Mouse (Mus musculus) hindbrain, embryonic 14.5 days (tissue): ENCODE measurements at regions not wholly inside any gene's neighbourhood (a gene's known extent, or its start where the extent isn't known, plus 50 kb on each side); places are given as distances from the start of the nearest gene placed in this dataset.

Experiments used
- ATAC-seq: fragments of 200-750 bp; cut with Nextera tagmentation; 2 replicates; pipeline ENCODE4 v1.8.0; 2017; ENCODE audit warnings: moderate number of reproducible peaks, mild to moderate bottlenecking, moderate TSS enrichment, moderate library complexity; ENCODE audit not compliant: low FRiP score
- DNase-seq: peaks from one replicate; pipeline ENCODE4 v3.0.0-alpha.2; 2015; ENCODE audit warnings: low spot score
- H3K27ac ChIP-seq: fragments of 300-500 bp; sonication (generic); 2 replicates; pipeline ENCODE4 v1.5.1; 2014; ENCODE audit warnings: mild to moderate bottlenecking, moderate library complexity
- H3K27me3 ChIP-seq: fragments of 300-500 bp; sonication (generic); 2 replicates; pipeline ENCODE4 v1.6.1; 2014; ENCODE audit warnings: mild to moderate bottlenecking, low read length, mixed read lengths; ENCODE audit not compliant: control insufficient read depth, insufficient read depth
- H3K36me3 ChIP-seq: fragments of 300-500 bp; sonication (generic); replicated peaks from 2 replicates; pipeline ENCODE4 v1.6.1; 2014; ENCODE audit not compliant: control insufficient read depth, insufficient read depth
- H3K4me1 ChIP-seq: fragments of 300-500 bp; sonication (generic); replicated peaks from 2 replicates; pipeline ENCODE4 v1.6.1; 2014; ENCODE audit warnings: antibody characterized with exemption, low read length, mixed read lengths; ENCODE audit not compliant: control insufficient read depth, insufficient read depth
- H3K4me2 ChIP-seq: fragments of 300-500 bp; sonication (generic); replicated peaks from 2 replicates; pipeline ENCODE4 v1.6.1; 2014; ENCODE audit warnings: mild to moderate bottlenecking, moderate library complexity
- H3K4me3 ChIP-seq: fragments of 300-500 bp; sonication (generic); replicated peaks from 2 replicates; pipeline ENCODE4 v1.5.1; 2014; ENCODE audit warnings: mild to moderate bottlenecking, low read length
- H3K9ac ChIP-seq: fragments of 300-500 bp; sonication (generic); 2 replicates; pipeline ENCODE4 v1.6.1; 2014
- H3K9me3 ChIP-seq: fragments of 300-500 bp; sonication (generic); 2 replicates; pipeline ENCODE4 v1.6.1; 2016; ENCODE audit warnings: low read length; ENCODE audit not compliant: control insufficient read depth
- WGBS: fragments of 180-500 bp; shearing (Covaris S2); extraction: QIAGEN DNeasy Blood & Tissue Kit; methylation state at CpG from one replicate; pipeline ENCODE4 v1.1.7; 2014; 5-methylcytosine and 5-hydroxymethylcytosine counted together

DNA sequence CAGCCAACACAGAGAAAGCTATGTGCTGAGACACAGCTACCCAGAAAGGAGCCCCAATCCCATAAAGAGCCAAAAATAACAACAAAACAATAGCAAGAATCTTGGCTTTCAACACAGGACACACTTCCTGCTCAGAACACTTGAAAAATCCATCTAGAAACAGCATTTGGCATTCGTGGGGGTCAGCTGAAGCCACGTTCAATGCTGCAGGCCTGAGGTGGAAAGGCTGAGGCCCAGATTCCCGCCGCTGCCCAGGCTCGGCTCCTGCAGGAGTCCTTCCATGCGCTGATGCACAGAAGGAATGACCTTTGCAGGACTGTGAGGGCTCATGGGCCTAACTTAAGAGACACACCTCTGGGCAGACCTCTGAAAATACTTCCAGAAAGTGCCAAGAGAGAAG lies 76.4 kb upstream of the Ctnnb1 start:
- H3K36me3 ChIP-seq = no peaks in the 10 kb centered on the region
- H3K27ac ChIP-seq = peak overlapping the region; percentile 10; the same call in 1 of the 2 replicates
- ATAC-seq (no peak), DNase-seq (no peak)
- no peak overlapping the region for H3K4me3 ChIP-seq
- WGBS = 67% methylated on average over 6 of the region's 6 CpGs
- no peaks in the 10 kb centered on the region for H3K27me3 ChIP-seq
- no peaks in the 10 kb centered on the region for H3K9me3 ChIP-seq
- no peak overlapping the region for H3K4me2 ChIP-seq
- 0 out of 2 replicates have a peak, but pooled peaks cover 6% of the 10 kb centered on the region for H3K4me1 ChIP-seq
- no peak overlapping the region for H3K9ac ChIP-seq

DNA sequence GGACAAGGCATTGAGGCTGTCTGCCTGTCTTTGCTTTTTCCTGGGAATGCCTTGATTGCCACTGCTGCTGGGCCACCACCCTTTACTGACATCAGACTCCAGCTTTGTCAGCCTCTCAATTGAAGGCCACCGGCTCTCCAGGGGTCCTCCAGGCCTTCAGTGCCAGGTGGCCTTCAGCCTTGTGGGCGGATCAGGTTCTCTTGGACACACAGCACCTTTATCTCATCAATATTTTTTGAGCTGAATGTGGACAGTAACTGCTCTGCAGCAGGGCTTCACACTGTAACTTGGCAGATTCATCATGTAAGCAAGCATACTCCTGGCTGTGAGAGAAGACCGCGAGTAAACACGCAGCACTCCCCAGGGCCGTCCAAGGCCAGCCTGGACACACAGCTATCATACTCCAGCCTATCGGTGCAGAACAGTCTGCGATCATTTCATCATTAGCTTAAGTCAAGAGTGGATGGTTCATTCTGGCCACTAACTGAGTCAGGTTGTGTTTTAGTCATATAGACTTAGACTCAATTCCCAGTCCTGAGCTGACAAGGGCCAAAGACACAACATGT lies 75.9 kb upstream of the Ctnnb1 start:
- DNase-seq = no peak
- Histone ChIP-seq H3K9me3 (no peaks in the 10 kb centered on the region), H3K27me3 (no peaks in the 10 kb centered on the region), H3K4me2 (no peak overlapping the region), H3K27ac (peak overlapping the region; percentile 10; the same call in 1 of the 2 replicates), H3K4me1 (0 out of 2 replicates have a peak, but pooled peaks cover 6% of the 10 kb centered on the region), H3K4me3 (no peak overlapping the region), H3K36me3 (no peaks in the 10 kb centered on the region), H3K9ac (no peak overlapping the region)
- 77% methylated on average over 8 of the region's 8 CpGs for WGBS
- ATAC-seq = no peak

DNA sequence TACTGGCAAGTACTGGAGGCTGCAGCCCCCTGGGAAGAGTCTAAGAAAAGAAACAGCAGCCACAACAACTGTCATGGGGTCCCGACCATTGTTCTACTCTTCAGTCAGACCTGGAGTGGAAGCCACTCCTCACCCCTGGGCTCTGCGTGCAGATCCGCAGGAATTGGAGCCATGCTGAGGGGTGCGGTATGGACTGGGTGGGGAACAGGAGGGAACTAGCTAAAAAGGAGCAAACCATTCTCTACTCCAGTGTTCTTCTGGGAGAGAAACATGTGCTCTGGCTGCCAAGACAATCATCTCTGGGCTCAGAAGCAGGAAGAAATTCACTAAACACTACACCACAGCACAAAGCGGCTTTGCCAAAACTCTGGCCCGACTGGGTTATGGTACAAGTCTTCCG lies 74.7 kb upstream of the Ctnnb1 start:
- Histone ChIP-seq H3K9me3 (no peaks in the 10 kb centered on the region), H3K4me3 (no peak overlapping the region), H3K9ac (no peak overlapping the region), H3K4me2 (no peak overlapping the region), H3K27ac (no peak overlapping the region), H3K27me3 (no peaks in the 10 kb centered on the region), H3K4me1 (0 out of 2 replicates have a peak, but pooled peaks cover 6% of the 10 kb centered on the region), H3K36me3 (no peaks in the 10 kb centered on the region)
- DNase-seq (no peak), ATAC-seq (no peak)
- whole genome bisulfite sequencing = 58% methylated on average over 7 of the region's 7 CpGs

DNA sequence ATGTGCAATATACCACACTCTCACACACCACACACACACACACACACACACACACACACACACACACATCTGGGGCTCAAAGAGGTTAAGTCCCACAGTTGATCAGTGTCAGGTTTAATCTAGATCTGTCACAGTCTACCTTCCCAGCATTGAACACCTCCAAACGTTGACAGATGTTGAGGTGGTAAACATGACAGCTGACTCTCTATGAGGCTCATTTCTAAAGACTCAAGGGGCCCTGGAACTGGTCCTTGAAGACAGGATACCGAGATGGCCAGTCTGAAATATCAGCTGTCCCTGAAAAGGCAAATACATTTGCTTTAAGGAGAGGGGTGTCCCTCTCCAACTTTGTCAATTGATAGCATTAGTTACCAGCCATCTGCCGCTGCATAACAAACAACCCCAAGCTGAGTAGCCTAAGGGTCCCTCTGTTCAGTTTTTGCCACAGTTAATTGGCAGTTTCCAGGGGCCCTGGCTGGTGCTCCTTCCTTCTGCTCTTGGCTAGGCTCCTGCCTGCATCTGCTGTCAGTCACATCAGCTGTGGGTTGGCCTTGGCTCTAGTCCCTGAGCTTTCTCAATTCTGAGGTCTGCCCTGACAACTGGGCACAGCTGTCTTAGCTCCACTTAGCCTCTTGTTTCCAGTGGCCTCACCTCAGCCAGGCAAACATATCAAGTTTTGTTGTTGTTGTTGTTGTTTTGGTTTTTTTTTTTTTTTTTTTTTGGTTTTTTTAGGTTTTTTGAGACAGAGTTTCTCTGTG lies 73.5 kb upstream of the Ctnnb1 start:
- H3K27ac ChIP-seq = no peak overlapping the region
- no peak overlapping the region for H3K9ac ChIP-seq
- no peaks in the 10 kb centered on the region for H3K36me3 ChIP-seq
- no peaks in the 10 kb centered on the region for H3K27me3 ChIP-seq
- H3K4me2 ChIP-seq = no peak overlapping the region
- H3K4me1 ChIP-seq = 0 out of 2 replicates have a peak, but pooled peaks cover 3% of the 10 kb centered on the region
- DNase-seq = no peak
- H3K4me3 ChIP-seq = no peak overlapping the region
- H3K9me3 ChIP-seq = no peaks in the 10 kb centered on the region
- WGBS = 39% methylated on average over 3 of the region's 3 CpGs
- peak; percentile 14; the same call in 1 of the 2 replicates for ATAC-seq

DNA sequence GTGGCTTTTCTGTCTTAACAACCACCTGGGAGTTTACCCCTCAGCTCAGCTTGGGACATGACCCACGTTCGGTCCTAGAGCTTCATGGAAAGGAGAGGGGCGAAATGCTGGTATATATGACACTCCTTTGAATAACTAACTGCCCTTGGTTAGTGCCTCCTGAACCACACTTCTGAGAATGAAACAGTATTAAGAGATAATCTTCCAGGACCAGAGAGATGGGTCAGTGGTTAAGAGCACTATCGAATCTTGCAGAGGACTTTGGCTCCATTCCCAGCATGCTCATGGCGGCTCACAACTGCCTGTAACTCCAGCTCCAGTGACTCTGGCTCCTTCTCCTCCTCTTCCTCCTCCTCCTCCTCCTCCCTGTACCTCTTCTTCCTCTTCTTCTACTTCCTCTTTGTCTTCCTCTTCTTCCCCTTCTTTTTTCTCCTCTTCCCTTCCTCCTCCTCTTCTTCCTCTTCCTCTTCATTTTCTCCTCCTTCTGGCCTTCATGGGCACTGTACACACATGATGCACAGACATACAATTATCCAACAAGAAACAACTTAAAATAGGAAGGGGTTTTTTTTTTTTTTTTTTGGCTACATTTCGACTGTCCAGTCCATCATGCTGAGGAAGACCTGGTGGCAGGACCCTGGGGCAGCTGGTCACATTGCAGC lies 71.0 kb upstream of the Ctnnb1 start:
- ATAC-seq = no peak
- Histone ChIP-seq H3K27me3 (no peaks in the 10 kb centered on the region), H3K27ac (no peak overlapping the region), H3K4me1 (peaks cover 12% of the 10 kb centered on the region), H3K4me2 (no peak overlapping the region), H3K4me3 (no peak overlapping the region), H3K9ac (no peak overlapping the region), H3K36me3 (no peaks in the 10 kb centered on the region), H3K9me3 (no peaks in the 10 kb centered on the region)
- no peak for DNase-seq
- 90% methylated on average over 6 of the region's 6 CpGs for WGBS

DNA sequence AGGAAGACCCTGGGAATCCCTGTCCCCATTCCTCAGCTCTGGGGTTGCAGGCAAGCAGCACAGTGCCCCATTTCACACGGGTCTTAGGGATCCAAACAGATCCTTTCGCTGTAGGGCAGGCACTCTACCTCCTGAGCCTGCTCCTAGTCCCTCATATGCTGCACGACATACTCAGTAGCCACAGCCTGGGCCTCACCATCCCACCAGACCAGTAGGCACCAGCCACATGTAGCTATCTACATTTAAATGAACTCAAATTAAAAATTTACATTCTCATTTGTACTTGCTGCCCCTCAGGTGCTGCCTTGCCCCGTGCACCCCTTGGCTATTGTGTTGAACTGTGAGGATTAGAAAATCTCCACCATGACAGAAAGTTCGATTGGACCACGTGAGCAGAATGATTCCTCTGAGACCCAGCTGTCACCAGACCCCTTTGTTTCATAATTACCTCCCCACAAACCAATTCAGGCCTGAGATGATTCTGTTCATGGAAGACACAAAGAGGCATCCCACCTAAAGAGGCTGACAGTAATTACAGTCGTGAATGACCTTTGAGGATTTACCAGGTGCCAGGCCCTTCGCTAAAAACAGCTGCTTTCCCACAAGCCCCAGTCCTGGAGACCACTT lies 67.9 kb upstream of the Ctnnb1 start:
- Histone ChIP-seq H3K4me2 (no peak overlapping the region), H3K4me3 (no peak overlapping the region), H3K36me3 (no peaks in the 10 kb centered on the region), H3K9me3 (no peaks in the 10 kb centered on the region), H3K9ac (no peak overlapping the region), H3K4me1 (peaks cover 10% of the 10 kb centered on the region), H3K27me3 (no peaks in the 10 kb centered on the region), H3K27ac (no peak overlapping the region)
- ATAC-seq (peak; percentile 11; the same call in 1 of the 2 replicates), DNase-seq (no peak)
- WGBS = 25% methylated on average over 8 of the region's 8 CpGs

DNA sequence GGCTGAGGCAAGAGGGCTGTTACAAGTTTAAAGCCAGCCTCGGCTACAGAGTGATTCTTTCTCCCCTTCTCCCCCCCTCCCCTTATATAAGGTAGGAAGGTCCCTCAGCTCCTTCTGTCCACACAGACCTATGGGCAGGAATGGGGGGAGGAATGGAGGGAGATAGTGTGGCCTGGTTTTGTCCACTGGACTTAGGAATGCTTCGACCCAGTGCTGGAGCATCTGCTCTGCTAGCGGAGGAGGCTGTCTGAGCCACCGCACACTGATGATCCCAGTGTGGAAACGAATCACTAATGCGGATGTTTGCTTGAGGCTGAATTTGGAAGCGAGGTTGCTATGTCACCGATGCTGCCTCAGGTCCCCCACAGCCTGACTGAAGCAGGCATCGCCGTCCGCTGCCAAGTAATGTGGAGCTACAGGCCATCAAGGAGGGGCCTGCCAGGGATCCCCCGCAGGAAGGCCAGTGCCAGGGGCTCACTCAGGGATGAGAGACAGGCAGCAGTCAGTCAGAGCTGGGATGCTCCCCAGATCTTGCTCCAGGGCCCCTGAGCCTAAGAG lies 67.1 kb upstream of the Ctnnb1 start:
- Histone ChIP-seq H3K4me3 (no peak overlapping the region), H3K36me3 (no peaks in the 10 kb centered on the region), H3K4me2 (no peak overlapping the region), H3K27me3 (no peaks in the 10 kb centered on the region), H3K4me1 (peaks cover 10% of the 10 kb centered on the region), H3K9ac (0 out of 2 replicates have a peak overlapping the region, but pooled peaks have one; percentile 18), H3K27ac (no peak overlapping the region), H3K9me3 (no peaks in the 10 kb centered on the region)
- no peak for ATAC-seq
- WGBS = 34% methylated on average over 12 of the region's 12 CpGs
- peak; percentile 55 for DNase-seq

DNA sequence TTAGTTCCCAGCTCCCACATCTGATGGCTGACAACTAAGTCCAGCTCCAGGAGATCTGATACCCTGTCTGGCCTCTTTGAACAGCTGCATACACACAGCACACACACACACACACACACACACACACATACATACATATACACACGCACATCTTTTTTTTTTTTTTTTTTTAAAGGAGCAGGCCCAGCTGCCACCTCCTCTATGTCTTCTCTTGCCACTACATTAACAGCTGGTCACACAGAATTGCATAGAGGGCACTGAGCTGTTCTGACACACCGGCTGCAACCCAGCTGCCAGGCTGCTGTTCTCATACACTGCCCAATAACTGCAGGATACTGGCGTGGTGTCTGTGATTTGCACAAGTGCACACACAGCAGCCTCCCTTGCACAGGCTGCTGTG lies 64.6 kb upstream of the Ctnnb1 start:
- H3K4me2 ChIP-seq = no peak overlapping the region
- H3K4me3 ChIP-seq = no peak overlapping the region
- no peak overlapping the region for H3K9ac ChIP-seq
- no peak for DNase-seq
- no peaks in the 10 kb centered on the region for H3K27me3 ChIP-seq
- H3K27ac ChIP-seq = no peak overlapping the region
- H3K9me3 ChIP-seq = no peaks in the 10 kb centered on the region
- no peak for ATAC-seq
- no peaks in the 10 kb centered on the region for H3K36me3 ChIP-seq
- 49% methylated on average over 3 of the region's 3 CpGs for WGBS
- peaks cover 18% of the 10 kb centered on the region for H3K4me1 ChIP-seq

DNA sequence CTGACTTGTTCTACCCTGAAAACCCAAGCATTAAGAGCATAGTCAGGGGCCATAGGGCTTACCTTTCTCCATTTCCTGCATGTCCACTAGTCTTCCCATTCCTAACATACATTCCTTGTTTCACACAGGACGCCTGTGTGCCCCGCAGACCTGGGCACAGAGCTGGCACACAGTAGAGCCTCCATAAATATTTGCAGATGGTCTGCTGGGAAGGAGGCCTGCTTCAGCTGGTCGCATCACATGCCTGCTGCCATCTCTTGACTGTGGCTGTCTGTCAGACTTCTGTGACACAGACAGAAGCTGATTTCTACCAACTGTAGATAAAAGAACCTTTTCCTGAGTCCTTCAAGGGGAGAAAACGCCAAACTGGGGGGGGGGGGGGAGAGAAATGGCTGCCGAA lies 62.8 kb upstream of the Ctnnb1 start:
- ATAC-seq (no peak), DNase-seq (no peak)
- Histone ChIP-seq H3K4me3 (no peak overlapping the region), H3K27ac (peak overlapping the region; percentile 58; the same call in 1 of the 2 replicates), H3K9ac (no peak overlapping the region), H3K9me3 (no peaks in the 10 kb centered on the region), H3K4me2 (no peak overlapping the region), H3K4me1 (peaks cover 28% of the 10 kb centered on the region), H3K27me3 (no peaks in the 10 kb centered on the region), H3K36me3 (no peaks in the 10 kb centered on the region)
- 50% methylated on average over 5 of the region's 5 CpGs for WGBS
